Mouse (Mus musculus): ENCODE data around the gene Gm49395. TPM values are rescaled to one million over a fixed set of nuclear protein-coding genes. Genes with fewer than 3 reads are reported as not detected.
A peak's percentile ranks its signal among the peaks of the same experiment; 100 is the strongest.

Gm49395 gene
- 1 to 10 TPM; 5.0 to 5.6 TPM for total RNA-seq (2021)
- long read RNA-seq, experiment 1: 0 reads
- long read RNA-seq, experiment 2: 0 reads

DNA sequence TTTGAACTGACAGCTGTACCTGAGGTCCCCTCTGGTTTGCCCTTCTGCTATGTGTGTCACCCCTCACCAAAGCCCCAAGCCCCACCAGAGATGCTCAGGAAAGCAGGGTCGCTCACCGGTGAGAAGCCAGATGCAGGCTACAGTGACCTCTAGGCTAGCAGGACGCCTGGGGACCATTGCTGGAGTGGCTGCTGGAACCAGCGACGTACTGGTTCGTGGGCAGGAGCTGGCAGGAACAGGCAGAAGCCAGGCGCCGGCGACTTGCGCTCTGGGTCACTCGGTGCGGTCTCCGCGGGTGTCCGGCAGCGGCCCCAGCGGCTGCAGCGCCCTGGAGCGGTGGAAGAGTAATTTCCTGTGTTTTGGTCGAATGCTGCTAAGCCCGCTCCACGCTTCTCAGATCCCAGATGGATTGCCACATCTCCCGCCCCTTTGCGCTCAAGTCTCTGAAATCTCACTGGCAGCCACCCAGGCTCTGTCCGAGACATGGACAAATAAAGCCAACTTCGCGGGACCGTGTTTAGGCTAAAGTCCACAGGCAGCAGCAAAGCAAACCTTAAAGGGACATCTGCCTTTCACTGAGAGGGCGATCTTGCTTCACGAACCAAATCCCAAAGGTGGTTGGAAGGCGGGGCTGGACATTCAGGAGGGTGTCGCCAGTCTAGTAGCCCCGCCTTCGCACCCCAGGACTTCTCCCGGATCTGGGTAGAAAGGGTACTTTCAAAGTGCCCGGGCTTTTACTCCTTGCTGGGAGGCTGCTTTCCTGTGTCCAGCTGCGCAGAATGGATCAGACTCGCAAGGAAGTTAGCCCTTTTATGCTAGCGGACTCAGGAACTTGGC, at the start of gene Gm49395, which contains the start of gene Itga1:
Gene Gm49395 (minus strand): TSS at position 567 of the 837 bp plus-strand sequence.
Gene Itga1 (minus strand): TSS at position 610 of the 837 bp plus-strand sequence.
- peak; percentile 15 for DNase-seq (ENCODE audit: low spot score in 2 of 2)

DNA sequence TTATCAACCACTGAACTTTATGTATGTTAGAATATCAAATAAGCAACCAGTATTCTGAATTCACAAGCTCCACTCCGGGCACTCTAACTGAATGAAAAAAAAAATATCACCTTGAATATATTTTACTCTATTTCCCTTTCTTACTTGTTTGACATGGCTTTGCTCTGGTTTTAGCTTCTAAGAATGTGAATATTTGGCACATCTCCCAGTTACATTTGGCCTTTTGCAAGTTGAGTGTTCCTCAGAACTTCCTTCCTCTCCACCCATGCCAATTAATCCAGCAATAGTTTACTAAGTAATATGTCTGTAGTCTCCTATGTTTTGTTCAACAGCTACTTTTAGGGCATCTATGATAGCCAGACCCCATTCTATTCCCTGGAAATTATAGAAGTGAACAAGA, 48.9 kb upstream of the Gm49395 start:
- no peak for DNase-seq (ENCODE audit: low spot score in 2 of 2)

DNA sequence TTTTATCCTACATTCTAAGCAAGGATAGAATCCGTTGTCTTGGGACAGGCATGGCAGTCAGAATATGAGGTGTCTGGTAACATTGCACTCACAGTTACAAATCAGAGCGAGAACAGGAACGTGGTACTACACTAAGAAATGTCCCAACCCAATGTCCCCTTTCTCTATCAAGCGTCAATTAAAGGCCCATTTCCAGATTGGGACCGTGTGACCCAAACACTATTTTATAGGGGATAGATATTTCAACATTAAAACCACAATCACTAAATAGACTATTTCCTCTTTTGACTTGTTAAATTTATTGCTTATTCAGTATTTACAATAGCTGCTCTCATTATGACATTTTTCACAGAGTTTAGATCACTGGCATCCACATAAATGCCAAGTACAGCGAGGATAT, 48.1 kb upstream of the Gm49395 start:
- no peak for DNase-seq (ENCODE audit: low spot score in 2 of 2)

DNA sequence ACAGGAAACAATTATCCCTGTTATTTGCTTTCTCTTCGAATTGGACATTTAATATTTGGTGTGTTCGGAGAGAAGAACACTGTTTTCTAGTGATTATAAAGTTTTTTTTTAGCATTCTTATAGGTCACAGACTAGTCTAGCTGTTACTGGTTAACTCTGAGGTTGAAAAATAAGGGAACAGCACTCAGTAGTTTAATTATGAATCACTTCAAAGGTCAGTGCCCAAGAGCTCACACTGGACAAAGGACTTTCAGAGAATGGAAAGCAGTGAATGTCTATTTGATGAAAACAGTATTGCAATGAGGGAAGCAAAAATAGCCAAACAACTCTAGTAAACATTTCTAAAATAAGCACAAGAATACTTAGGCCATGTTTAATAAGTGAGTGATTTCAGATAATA, 41.9 kb upstream of the Gm49395 start:
- DNase-seq (ENCODE audit: low spot score in 2 of 2): no peak

DNA sequence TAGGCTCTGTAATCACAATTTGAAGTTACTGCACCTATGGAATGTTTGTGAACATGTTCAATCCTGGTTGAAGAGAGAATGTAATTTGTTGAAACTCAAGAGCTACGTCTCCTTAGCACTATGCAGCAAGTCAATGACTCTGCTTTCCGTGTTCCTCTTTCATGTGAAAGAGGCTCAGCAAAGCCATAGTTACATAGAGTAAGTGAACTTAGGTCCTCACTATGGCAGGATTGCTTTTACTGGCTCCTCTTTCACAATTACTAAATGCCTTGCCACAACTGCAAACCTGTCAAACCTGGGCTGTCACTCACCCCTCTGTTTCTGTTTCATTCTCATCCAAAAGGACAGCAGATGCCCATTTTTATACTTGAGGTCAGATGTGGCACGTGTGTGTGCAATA, 40.3 kb upstream of the Gm49395 start:
- no peak for DNase-seq (ENCODE audit: low spot score in 2 of 2)

DNA sequence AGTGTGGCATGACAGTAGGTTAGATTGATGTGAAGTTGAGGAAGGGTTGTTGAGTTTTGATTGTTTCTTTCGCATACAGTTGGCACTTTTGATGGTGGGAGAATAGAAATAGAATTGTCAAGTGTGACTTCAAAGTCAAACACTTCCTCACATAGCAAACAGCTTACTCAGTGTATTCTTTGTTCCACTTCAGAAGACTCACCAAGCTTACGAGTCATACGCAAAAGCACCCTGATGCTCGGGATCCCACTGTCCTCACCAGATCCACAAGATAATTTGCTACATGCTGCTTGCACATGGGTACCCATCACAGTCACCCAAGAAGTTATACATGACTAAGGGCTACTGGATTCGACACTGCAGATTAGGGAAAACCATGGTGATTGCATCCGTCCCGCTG, 36.8 kb upstream of the Gm49395 start:
- no peak for DNase-seq (ENCODE audit: low spot score in 2 of 2)

DNA sequence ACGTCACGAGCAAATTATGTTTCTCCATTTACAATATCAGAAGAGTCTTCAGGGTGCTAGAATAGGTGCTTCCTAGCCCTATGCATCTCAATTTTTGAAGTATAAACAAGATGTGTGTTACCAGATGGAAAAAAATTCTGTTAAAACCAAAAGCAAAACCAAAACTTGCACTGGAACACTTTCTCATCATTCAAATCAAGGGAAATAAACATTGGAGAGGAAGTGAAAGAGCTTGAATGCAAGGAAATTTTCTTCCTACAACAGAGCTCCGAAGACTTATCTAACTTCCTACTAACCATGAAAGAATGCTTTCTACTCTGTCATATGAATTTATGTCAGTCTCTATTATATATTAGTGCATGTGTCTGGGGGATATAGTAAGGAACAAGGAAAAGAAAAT, 35.0 kb upstream of the Gm49395 start:
- DNase-seq (ENCODE audit: low spot score in 2 of 2): no peak

DNA sequence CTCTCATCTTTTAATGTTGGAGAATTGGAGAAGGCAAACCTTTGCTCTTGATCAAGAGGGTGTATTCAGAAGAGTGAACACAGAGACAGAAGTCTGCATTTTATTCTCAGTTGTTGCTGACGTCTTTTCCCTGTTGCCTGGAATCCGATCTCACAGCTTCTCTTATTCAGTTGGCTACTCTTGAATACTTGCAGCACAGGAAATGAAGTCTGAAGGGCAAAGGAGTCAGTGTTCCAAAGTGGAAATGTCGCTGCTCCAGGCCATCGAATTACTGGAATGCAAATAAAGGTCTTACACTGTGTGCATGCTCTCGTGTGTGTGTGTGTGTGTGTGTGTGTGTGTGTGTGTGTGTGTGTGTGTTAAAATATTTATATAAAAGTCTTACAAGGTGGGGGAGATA, 30.7 kb upstream of the Gm49395 start:
- no peak for DNase-seq (ENCODE audit: low spot score in 2 of 2)

DNA sequence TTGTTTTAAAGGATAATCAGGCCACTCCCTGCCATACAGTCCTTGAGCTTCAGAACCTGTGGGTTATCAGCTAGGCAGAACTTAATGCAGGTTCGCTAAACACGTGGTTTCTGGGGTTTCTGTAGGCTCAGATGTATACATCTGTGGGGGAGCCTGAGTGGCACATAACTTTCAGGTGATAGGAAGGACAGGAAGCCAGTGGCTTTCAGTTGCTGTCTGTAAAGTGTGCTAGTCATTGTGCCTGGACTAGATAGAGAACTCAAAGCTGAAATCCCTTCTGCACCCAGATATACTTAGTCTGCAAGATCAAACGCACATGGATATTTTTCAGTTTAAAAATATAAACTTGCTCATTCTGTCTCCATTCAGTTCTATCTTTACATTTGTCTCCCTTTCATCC, 29.7 kb upstream of the Gm49395 start:
- no peak for DNase-seq (ENCODE audit: low spot score in 2 of 2)

DNA sequence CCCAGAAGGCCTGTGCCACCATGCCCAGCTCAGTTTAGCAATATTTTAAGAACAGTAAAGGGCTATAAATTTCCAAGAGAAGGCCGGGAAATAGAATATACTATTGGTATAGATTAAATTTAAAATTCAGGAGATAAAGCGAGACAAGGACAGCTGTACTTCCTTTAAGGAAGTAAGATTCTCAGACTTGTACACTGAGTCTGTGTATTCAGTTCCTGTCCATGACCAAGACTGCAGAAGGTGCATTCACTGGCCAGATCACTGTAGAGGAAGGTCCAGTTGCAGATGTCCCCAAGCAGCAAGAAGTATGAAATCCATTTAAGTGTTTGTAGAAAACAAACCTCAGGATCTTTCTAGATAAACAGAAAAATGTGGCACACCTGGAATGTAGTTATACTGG, 28.3 kb upstream of the Gm49395 start:
- DNase-seq (ENCODE audit: low spot score in 2 of 2): no peak

DNA sequence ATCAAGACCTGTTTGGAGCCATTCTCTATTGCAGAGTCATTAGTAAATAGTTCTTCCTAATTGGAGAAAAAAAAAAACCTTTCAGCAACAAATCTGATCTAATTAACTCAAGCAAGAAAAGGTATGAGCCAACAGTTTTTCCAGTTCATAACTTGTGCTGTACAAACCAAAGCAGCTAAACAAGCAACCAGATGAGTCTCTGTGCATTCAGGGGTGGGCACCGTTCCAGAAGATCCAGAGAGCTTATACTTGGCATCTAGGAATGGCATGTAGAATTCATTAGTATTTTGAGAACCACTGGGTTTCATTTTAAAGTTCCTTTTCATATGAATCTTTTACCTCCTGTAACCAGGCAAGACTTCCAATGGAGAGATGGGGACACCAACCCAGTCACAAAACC, 26.1 kb upstream of the Gm49395 start:
- DNase-seq (ENCODE audit: low spot score in 2 of 2): no peak

DNA sequence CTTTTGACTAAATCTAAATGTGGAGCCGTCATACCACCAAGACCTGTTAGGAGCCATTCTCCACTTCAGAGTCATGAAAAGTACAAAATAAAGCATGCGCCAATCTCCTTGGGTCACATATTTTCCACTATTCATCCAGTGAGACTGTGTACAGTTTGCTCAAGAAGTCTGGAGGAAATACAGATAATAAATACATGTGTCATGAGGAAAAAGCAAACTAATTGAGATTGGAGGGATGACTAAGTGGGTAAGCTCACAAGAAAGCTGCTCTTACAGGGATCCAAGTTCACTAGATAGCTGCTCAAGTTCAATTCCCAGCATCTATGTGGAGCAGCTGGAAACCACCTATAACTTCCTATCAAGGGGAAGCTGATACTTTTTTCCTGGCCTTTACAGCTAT, 24.8 kb upstream of the Gm49395 start:
- DNase-seq (ENCODE audit: low spot score in 2 of 2): no peak

DNA sequence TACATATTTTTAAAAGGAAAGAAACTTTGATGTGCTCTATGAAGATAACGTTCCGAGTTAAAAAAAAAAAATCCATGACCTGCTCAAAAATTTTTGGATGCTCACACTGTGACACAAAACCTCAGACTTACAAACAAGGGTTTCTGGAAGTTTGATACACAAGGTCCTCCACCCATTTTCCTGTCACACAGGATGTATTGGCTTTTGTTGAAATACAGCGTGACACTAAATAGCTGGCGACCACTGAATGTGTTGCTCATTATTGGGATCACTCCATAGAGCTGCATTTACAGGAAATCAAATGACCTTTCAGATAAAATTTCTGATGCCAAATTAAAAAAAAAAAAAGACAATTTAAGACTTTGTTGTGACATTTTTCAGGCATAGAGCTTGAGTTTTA, 23.4 kb upstream of the Gm49395 start:
- no peak for DNase-seq (ENCODE audit: low spot score in 2 of 2)

DNA sequence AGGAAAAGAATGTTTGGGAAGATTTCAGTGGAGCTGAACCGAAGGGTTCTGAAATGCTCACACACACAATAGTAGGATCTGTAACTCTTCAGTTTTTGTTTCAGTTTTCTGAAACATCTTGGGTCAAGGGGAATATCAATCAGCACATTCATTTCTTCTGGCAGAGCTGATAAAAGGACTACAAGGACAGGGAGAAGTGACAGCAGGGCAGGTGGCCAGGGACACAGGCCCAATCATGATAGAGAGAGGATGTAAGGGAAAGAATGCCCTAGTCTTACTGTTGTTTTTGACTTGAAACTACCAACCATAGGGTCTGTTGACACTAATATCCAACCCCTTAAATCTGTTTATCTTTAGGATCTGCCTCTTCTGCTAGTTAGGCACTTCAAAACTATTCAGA, 22.8 kb upstream of the Gm49395 start:
- DNase-seq (ENCODE audit: low spot score in 2 of 2): no peak

DNA sequence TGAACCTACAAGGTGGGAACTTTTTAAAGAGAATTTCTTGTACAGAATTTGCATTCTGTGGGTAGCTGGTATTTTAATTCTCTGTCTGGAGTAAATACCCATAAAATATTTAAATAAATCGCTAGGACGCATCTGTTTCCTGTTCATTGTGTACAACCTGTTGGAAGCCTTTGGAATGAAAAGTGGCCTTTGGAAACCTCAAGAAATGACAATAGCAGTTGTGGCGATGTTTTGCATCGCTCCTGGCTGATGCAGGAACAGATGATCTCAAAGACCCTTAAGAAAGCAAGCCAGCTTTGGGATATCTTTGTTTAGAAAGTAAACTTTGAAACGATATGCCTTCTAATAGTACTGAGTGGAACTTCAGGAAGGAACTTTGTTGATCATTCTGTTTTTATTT, 17.0 kb upstream of the Gm49395 start:
- DNase-seq (ENCODE audit: low spot score in 2 of 2): no peak

DNA sequence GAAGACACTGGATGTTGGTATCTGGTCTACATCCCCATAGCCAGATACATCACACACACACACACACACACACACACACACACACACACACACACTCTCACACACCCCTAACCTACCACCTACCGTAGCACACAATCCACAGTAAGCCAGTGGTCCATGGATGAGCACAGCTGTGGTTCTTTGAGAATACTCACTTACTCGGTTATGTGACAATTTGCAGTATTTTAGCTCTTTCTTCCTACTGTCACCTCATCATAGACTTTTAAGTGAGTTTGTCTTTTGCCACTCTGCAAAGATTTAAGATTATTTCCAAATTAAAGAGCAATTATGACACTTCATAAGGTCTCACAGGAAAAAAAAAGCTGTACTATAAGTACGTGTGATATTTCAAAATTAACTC, 16.5 kb upstream of the Gm49395 start:
- DNase-seq (ENCODE audit: low spot score in 2 of 2): no peak

DNA sequence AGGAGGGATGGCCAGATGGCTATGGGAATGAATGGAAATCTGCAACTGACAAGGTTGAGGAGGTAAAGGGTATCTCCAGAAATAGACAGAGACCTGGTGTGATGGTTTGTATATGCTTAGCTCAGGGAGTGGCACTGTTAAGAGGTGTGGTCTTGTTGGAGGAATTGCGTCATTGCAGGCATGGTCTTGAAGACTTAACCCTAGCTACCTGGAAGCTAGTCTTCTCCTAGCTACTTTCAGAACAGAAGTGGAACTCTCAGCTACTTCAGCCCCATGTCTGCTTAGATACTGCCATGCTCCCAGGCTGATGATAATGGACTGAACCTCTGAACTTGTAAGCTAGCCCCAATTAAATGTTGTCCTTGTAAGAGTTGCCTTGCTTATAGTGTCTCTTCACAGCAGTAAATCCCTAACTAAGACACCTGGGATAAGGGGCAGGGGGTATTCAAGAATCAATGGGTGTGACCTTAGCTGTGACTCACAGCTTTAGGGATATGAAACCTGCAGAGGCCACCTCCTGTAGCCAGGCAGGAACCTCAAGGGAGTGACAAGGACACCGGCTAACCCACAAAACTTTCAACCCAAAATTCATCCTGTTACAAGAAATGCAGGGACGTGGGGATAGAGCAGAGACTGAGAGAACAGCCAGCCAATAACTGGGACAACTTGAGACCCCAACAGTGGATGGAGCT, 15.4 kb upstream of the Gm49395 start:
- DNase-seq (ENCODE audit: low spot score in 2 of 2): no peak

DNA sequence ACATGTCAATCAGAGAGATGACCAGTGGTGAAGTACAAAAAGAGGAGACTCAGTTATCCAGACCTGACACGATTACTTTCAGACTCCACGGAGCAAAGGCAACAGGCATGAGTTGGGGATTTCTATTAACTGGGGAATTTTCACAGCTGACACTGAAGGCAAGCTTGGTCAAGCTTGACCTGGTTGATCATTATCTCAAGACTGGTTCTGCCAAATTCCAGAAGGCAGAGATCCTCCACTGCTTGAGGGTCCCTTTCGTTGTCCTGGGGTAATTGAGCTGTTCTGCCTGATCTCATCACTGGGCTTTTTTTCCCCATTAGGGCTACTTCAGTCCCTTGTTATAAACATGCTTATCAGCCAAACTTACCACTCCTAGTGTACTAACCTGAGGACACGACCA, 7.9 kb upstream of the Gm49395 start:
- DNase-seq (ENCODE audit: low spot score in 2 of 2): no peak

DNA sequence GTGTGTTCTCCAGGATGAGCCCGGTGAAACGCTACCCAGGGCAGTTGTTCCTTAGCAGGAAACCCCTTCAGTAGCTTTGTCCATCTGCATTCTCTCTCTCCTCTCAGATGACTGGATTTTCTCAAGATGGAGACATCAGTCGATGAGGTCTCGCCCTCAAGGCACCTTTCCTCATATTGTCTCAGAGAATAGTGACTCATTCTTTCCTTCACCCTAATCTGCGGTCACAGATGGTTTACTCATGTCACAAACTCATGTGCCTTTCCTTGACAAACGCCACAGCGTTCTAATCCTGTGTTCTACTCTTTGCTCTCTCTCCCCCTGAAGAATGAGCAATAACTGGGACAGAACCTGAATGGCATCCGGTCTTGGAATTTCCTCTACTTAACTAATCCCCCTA, 5.7 kb upstream of the Gm49395 start:
- no peak for DNase-seq (ENCODE audit: low spot score in 2 of 2)

DNA sequence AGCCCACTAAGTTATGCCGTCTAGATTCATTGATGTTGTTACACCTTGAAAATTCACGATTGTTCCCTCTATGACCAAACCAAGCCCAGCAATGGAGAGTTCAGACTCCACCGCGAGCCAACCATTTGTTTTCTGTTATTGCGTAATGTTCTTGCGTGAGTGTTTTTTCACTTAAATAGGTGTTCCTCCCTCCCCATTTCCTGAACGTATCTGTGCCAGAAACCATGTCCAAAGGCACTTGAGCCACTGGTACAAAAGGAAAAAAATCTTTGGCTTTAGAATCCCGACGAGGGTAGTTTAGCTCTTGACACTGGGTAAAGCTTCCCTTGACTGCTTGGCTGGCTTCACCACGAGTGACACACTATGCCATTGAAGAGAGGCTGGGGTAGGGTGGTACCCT, 4.5 kb upstream of the Gm49395 start:
- no peak for DNase-seq (ENCODE audit: low spot score in 2 of 2)

DNA sequence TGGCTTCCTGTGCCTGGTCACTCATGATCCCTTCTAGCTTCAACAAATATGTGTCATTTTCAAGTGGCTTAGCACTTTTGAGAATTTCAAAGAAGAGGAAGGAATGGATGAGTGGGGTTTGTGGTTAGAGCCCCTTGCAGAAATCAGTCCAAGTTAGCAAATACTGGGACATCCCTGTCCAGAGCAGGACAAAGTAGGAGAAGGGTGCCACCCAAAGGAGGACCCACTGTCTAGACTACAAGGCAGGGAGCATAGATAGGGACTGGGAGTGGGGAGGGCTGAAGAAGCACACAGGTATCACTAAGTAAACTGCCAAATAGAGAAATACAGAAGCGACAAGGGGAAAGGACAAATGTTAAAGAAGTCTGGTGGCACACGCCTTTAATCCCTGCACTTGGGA, 1.0 kb upstream of the Gm49395 start:
- DNase-seq (ENCODE audit: low spot score in 2 of 2): no peak

DNA sequence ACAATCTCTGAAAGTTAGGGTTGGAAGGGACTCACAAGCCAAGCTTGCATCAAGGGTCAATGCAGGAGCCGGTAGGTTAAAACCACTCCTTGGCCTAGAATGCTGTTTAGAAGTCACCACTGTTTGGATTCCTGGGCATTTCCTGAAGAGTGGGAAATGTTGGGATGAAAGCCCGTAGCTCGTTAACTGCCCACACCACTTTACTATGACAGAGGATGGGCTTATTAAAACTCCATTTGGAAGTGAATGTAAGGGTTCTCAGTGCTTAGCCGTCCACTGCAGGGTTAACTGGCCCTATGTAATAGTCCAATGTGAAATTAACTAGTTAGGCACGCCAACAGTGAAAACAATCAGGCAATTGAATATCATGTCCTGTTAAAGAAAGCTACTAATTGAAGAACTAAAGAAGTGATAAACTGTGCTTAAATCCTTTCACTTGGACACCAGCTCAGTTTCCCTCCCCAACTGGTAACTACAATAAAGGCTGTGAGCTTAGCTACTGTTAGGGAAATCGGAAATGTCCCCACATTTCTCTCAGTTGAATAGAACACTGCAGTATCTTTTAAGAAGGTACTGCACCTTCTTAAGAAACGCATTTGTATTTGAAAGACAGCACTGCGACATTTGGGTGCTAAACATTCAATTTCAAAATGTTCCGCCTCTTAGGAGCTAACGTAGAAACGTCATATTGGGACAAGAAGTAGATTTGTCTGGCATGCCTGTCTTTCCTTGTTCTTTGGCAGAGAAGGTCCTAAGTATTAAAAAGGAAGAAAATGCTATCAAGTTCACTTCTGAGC, 1.1 kb downstream of the Gm49395 start:
- no peak for DNase-seq (ENCODE audit: low spot score in 2 of 2)
